Mouse (Mus musculus) lung, adult 2 months (tissue): ENCODE results near the gene Nt5c3.

Source experiments
- CTCF ChIP-seq: fragments of 200-500 bp; IDR thresholded peaks from 2 replicates; pipeline ENCODE4 v1.5.1; 2011; ENCODE audit warnings: mild to moderate bottlenecking, low read length, control low read depth; ENCODE audit not compliant: insufficient read depth
- POLR2A ChIP-seq: fragments of 200-500 bp; IDR thresholded peaks from 2 replicates; pipeline ENCODE4 v1.6.1; 2011; ENCODE audit warnings: low read depth, mild to moderate bottlenecking, control low read depth, low read length, borderline replicate concordance; ENCODE audit errors: extremely low read depth

GRCm38 (mm10) chr6:56876870-56877269 is 46.9 kb downstream of the Nt5c3 start:
- TF ChIP-seq POLR2A (no peak), CTCF (no peak)
